Mouse (Mus musculus) neural tube, embryonic 15.5 days (tissue): ENCODE results near the gene Lpin2. TPM values are rescaled to one million over a fixed set of nuclear protein-coding genes. Genes with fewer than 3 reads are reported as not detected.

Experiments used
- ATAC-seq: fragments of 200-750 bp; cut with Nextera tagmentation; 2 replicates; pipeline ENCODE4 v1.8.0; 2017; ENCODE audit warnings: mild to moderate bottlenecking, moderate TSS enrichment, moderate library complexity; ENCODE audit not compliant: low FRiP score
- H3K27ac ChIP-seq: fragments of 300-500 bp; sonication (generic); replicated peaks from 2 replicates; pipeline ENCODE4 v1.5.1; 2015; ENCODE audit warnings: mild to moderate bottlenecking, inconsistent platforms
- H3K27me3 ChIP-seq: fragments of 300-500 bp; sonication (generic); replicated peaks from 2 replicates; pipeline ENCODE4 v1.6.1; 2015; ENCODE audit warnings: inconsistent platforms
- H3K36me3 ChIP-seq: fragments of 300-500 bp; sonication (generic); 2 replicates; pipeline ENCODE4 v1.6.1; 2015; ENCODE audit warnings: inconsistent platforms
- H3K4me1 ChIP-seq: fragments of 300-500 bp; sonication (generic); 2 replicates; pipeline ENCODE4 v1.6.1; 2015; ENCODE audit warnings: inconsistent platforms
- H3K4me2 ChIP-seq: fragments of 300-500 bp; sonication (generic); 2 replicates; pipeline ENCODE4 v1.6.1; 2015; ENCODE audit warnings: inconsistent platforms, mild to moderate bottlenecking, moderate library complexity
- H3K4me3 ChIP-seq: fragments of 300-500 bp; sonication (generic); replicated peaks from 2 replicates; pipeline ENCODE4 v1.5.1; 2015; ENCODE audit warnings: mild to moderate bottlenecking, inconsistent platforms
- H3K9ac ChIP-seq: fragments of 300-500 bp; sonication (generic); replicated peaks from 2 replicates; pipeline ENCODE4 v1.6.1; 2015; ENCODE audit warnings: mild to moderate bottlenecking, inconsistent platforms
- H3K9me3 ChIP-seq: fragments of 300-500 bp; sonication (generic); replicated peaks from 2 replicates; pipeline ENCODE4 v1.6.1; 2016; ENCODE audit warnings: inconsistent platforms
- WGBS: fragments of 180-500 bp; shearing (Covaris S2); methylation state at CpG from one replicate; pipeline ENCODE4 v1.1.7; 2015; ENCODE audit warnings: mixed read lengths; 5-methylcytosine and 5-hydroxymethylcytosine counted together
- polyA plus RNA-seq: library from polyadenylated mRNA; unstranded; fragments of >200 nt; fragmentation: Nextera tagmentation; extraction: Ambion mirVana; gene quantifications from 2 replicates; pipeline ENCODE4 v1.2.1, GENCODE M21; 2015

Lpin2 gene
- polyA plus RNA-seq: 42.3 and 42.6 TPM in 2 replicates

DNA sequence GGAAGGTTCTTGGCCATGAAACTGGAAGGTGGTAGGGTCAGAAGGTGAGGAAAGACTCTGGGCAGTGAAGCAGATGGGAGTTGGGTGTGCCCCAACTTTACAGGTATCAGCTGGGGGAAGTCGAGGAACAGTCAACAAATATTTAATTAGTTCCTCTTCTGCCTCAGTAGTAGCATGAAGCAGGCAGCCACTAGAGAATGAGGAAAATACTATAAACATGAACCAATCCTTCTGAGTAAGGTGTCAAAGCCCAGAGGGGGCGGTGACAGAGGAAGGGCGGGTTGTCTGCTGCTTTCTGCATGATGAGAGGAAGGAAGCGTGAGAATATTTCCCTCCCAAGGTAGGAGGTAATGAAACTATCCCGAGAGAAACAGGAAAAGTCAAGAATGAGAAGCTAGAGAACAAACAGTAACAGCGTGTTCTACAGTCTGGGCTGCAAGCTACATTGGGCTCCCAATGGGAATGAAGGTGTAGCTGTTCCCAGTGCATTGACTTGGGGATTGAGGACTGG is at the start of gene Lpin2:
Gene Lpin2, plus strand, starts transcription at position 350 of the 511 bp plus-strand sequence.
- Histone ChIP-seq H3K36me3 (no peaks in the 10 kb centered on the region), H3K27ac (peak within 1 kb of the TSS; percentile 93), H3K4me1 (peaks cover 25% of the 10 kb centered on the region), H3K9ac (peak within 1 kb of the TSS; percentile 86), H3K27me3 (no peaks in the 10 kb centered on the region), H3K9me3 (no peaks in the 10 kb centered on the region), H3K4me2 (peak within 1 kb of the TSS; percentile 92), H3K4me3 (peak within 1 kb of the TSS; percentile 85)
- 23% methylated on average over 6 of the region's 6 CpGs for WGBS
- ATAC-seq: no peak

DNA sequence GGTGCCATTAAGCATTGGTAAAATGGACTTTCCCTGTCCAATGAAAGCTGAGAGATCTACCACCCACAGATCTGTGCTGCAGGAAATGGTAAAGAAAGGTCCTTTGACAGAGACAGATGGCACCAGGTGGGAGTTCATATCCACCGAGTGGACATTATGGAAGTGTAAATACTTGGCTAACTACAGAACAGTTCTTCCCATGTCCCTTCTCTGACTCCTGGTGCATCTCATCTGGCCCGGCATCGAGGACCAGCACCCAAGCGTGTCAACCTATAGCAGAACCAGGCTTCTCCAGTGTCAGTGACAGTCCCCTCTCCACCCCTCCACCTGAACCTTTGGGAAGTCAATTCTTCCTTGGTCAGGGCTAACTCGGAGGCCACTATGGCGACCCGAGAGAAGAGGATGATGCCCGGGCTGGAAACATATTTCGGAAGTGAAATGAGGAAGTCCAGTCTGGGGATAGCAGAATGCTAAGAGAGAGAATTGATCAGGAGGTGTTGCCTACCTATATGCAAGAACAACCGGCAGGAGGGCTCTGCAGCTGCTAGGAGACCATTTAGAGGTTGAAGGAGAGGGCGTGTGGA is 49.4 kb upstream of the Lpin2 start:
- H3K9me3 ChIP-seq: no peaks in the 10 kb centered on the region
- no peak overlapping the region for H3K4me2 ChIP-seq
- no peak overlapping the region for H3K4me3 ChIP-seq
- no peaks in the 10 kb centered on the region for H3K36me3 ChIP-seq
- no peak overlapping the region for H3K9ac ChIP-seq
- 92% methylated on average over 11 of the region's 11 CpGs for WGBS
- H3K27me3 ChIP-seq: no peaks in the 10 kb centered on the region
- H3K4me1 ChIP-seq: 0 out of 2 replicates have a peak, but pooled peaks cover 6% of the 10 kb centered on the region
- H3K27ac ChIP-seq: no peak overlapping the region
- no peak for ATAC-seq

DNA sequence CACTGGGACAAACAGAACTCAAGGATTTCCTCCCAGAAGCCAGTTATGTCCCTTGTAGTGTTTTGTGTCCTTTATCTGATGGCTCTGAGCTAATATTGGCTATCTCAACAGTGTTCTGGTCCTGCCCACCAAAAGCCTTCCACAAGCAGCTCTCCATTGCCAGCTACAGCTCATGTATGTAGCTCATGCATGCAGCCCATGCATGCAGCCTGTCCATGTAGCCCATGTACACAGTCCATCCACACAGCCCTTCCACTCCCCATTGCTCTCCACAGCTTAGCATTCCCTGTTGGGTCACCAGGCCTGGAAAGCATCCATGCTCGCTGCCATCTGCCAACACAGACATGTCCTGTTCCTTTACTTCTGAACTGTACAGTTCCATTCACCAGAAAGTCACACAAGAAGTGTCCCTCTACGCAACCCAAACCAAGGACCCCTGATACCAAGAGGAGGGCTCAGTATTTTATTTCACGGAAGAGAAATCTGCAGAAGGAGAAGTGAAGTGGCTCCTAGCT is 47.9 kb upstream of the Lpin2 start:
- Histone ChIP-seq H3K27me3 (no peaks in the 10 kb centered on the region), H3K4me3 (no peak overlapping the region), H3K4me2 (no peak overlapping the region), H3K9me3 (no peaks in the 10 kb centered on the region), H3K9ac (no peak overlapping the region), H3K4me1 (peaks cover 9% of the 10 kb centered on the region; the same call in 1 of the 2 replicates), H3K36me3 (no peaks in the 10 kb centered on the region), H3K27ac (no peak overlapping the region)
- WGBS: 87% methylated on average over 3 of the region's 3 CpGs
- no peak for ATAC-seq

DNA sequence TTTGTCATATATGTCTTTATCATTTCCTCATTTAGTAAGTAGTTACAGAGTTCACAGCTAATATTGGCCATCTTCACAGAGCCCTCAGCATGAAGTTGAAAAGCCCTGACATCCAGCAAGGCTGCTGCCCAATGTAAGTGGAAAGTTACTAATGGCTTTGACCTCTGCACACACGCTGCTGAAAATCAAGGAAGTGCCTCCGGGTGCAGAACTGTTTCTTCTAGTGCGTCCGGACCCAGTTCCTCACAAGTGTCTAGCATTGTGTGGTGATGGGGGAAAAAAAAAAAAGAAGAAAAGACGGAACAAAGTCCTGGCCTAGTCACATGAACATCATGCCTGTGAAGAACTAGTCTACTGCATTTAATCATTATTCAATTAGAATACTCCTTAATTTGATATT is 47.3 kb upstream of the Lpin2 start:
- Histone ChIP-seq H3K9ac (no peak overlapping the region), H3K27me3 (no peaks in the 10 kb centered on the region), H3K9me3 (no peaks in the 10 kb centered on the region), H3K4me3 (no peak overlapping the region), H3K36me3 (no peaks in the 10 kb centered on the region), H3K27ac (no peak overlapping the region), H3K4me2 (no peak overlapping the region), H3K4me1 (peaks cover 4% of the 10 kb centered on the region; the same call in 1 of the 2 replicates)
- ATAC-seq: no peak
- 80% methylated on average over 5 of the region's 5 CpGs for WGBS

DNA sequence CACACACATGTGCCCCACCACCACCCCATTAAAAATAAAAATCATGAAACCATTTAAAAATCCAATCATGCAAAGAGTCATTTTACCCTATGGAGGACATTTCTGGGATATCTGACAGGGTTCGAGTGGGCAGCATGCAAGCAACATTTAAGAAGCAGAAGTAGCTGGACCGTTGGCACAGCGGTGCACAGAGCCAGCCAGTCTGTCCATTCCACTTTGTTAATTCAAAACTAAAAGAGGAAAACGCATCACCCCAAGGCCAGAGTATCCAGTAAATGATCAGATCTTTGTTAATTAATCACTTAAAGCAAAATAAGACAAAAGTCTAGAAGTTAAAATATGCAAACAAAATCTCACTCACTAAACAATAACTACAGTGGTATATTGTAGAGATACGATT is 46.5 kb upstream of the Lpin2 start:
- no peak overlapping the region for H3K4me2 ChIP-seq
- H3K27me3 ChIP-seq: no peaks in the 10 kb centered on the region
- H3K9ac ChIP-seq: no peak overlapping the region
- no peak overlapping the region for H3K4me3 ChIP-seq
- WGBS: 92% methylated on average over 5 of the region's 5 CpGs
- H3K4me1 ChIP-seq: peaks cover 4% of the 10 kb centered on the region; the same call in 1 of the 2 replicates
- H3K27ac ChIP-seq: no peak overlapping the region
- no peaks in the 10 kb centered on the region for H3K9me3 ChIP-seq
- no peaks in the 10 kb centered on the region for H3K36me3 ChIP-seq
- ATAC-seq: no peak

DNA sequence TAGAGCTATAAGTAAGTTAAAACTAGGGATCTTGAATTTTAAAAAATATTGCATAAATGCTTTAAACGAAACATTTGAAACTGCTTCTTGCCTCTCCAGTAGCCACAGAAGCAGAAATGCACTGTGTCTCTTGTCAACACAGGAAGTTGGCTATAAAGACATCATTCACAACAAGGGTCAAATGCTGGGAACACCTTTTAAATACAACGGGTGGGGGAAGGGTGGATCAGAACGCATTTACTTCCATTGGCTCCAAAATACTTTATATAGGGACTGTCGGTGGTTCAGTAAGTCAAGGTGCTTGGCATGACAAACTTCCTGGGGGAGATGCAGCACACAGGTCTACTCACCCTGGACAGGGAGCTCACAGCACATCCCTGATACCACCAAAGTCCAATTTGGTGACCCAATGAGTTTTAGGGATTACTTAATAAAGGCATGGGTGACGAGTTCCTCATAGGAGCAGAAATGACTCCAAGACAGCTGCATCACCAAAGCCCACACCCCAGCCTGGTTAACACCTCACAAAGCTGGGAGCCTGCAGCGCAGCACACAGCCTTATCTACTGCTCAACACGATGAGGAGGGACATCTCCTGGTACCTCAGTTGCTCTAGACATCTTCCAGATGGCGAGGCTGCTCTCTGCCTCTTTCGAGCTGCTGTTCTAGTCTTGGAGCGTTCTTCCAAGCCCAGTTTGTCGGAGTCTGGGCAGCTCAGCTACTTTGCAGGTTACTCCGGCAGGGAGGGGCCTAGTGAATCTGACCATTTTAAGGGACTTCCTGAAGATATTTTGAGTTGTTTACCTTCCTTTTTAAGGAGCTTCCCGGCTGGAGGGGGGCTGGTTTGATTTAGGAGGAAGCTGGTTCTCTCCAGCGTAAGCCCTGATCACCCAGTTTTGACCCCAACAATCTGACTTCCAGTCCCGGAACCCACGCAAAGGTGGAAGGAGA is 45.7 kb upstream of the Lpin2 start:
- no peak overlapping the region for H3K4me3 ChIP-seq
- H3K27ac ChIP-seq: no peak overlapping the region
- ATAC-seq: no peak
- H3K9ac ChIP-seq: no peak overlapping the region
- H3K9me3 ChIP-seq: no peaks in the 10 kb centered on the region
- WGBS: 84% methylated on average over 16 of the region's 16 CpGs
- H3K4me1 ChIP-seq: peaks cover 4% of the 10 kb centered on the region; the same call in 1 of the 2 replicates
- no peaks in the 10 kb centered on the region for H3K27me3 ChIP-seq
- no peak overlapping the region for H3K4me2 ChIP-seq
- H3K36me3 ChIP-seq: no peaks in the 10 kb centered on the region

DNA sequence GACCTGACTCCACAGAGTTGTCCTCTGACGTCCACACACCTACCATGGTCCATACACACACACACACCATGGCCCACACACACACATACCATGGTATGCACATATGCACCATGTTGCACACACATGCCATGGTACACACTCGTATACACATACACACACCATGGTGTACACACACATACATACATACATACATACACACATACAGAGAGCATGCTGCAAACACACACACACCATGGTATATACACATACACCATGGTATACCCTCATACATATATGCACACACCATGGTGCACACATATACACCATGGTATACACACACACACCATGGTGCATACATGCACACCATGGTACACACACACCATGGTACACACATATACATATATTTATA is 45.0 kb upstream of the Lpin2 start:
- no peaks in the 10 kb centered on the region for H3K36me3 ChIP-seq
- no peak overlapping the region for H3K4me3 ChIP-seq
- WGBS: 89% methylated on average over 2 of the region's 2 CpGs
- no peak overlapping the region for H3K4me2 ChIP-seq
- peaks cover 4% of the 10 kb centered on the region; the same call in 1 of the 2 replicates for H3K4me1 ChIP-seq
- no peaks in the 10 kb centered on the region for H3K27me3 ChIP-seq
- no peak overlapping the region for H3K27ac ChIP-seq
- ATAC-seq: no peak
- no peak overlapping the region for H3K9ac ChIP-seq
- no peaks in the 10 kb centered on the region for H3K9me3 ChIP-seq

DNA sequence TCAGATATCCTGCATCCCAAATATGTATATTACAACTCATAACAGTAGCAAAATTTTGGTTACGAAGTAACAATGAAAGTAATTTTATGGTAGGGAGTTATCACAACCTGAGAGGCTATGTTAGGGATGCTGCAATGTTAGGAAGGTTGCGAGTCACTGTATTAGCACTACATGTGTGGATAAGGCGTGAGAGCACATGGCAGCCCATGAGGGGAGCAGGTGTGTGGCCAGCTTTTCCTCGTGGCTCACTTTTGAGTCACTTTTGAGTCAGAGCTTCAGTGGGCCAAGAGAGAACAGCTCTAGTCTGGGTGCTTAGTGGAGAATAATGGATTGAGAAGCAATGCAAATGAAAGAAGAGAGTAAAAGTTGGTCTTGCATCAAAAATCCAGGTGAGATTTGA is 40.3 kb upstream of the Lpin2 start:
- WGBS: 86% methylated on average over 4 of the region's 4 CpGs
- H3K9me3 ChIP-seq: no peaks in the 10 kb centered on the region
- no peak for ATAC-seq
- H3K4me2 ChIP-seq: no peak overlapping the region
- no peak overlapping the region for H3K27ac ChIP-seq
- no peaks in the 10 kb centered on the region for H3K27me3 ChIP-seq
- H3K4me1 ChIP-seq: peaks cover 4% of the 10 kb centered on the region; the same call in 1 of the 2 replicates
- H3K4me3 ChIP-seq: no peak overlapping the region
- no peak overlapping the region for H3K9ac ChIP-seq
- no peaks in the 10 kb centered on the region for H3K36me3 ChIP-seq

DNA sequence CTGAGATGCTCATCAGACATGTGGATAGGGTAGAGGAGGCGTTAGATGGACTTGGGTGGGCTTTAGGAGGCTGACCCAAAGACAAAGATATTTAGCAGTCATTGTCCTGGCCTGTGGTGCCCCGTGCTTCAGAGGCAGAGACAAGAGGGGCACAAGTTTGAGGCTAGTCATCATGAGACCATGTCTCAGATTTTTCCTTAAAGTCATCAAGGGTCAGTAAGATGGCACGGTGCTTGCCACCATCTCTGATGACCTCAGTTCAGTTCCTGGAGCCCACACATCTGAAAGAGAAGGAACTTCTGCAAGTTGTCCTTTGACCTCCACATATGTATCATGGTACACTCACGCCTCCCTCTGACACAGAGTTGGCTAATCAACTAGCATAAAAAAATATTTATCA is 39.2 kb upstream of the Lpin2 start:
- Histone ChIP-seq H3K27ac (no peak overlapping the region), H3K9ac (no peak overlapping the region), H3K4me2 (no peak overlapping the region), H3K9me3 (no peaks in the 10 kb centered on the region), H3K36me3 (no peaks in the 10 kb centered on the region), H3K4me1 (peaks cover 4% of the 10 kb centered on the region; the same call in 1 of the 2 replicates), H3K27me3 (no peaks in the 10 kb centered on the region), H3K4me3 (no peak overlapping the region)
- ATAC-seq: no peak
- 83% methylated on average over 4 of the region's 4 CpGs for WGBS

DNA sequence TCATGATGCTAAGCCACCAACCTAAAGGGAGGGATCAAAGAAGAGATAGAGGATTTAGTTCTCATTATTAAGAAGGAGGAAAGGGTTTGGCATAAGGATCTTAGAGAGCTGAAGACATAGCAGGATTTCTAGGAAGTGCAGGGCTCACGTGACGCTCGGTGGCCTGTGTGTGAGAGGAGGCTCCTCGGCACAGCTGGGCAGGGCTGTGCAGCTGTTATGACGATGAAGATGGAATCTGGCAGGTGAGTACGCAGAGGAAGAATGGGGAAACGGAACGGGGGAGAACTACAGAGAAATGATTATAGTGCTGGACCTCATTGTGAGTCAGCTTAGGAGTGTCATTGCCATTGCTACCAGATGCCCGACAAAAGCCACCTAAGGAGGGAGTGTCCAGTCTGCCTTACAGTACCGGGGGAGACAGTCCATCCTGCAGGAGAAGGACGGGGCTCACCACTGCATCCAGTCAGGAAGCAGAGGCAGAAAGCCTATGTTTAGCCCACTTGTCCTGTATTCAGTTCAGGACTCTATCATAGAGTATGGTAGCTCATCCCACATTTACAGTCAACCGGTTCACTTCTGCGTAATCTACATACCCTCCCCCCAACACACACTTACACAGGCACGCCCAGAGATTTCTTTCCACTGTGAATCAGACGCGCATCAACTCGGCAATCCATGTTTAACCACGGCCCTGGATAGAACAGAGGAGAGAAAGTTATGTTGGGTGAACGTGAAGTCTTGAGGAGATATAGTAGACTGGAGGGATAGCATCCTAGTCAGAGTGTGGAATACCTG is 37.8 kb upstream of the Lpin2 start:
- Histone ChIP-seq H3K9ac (no peak overlapping the region), H3K27ac (no peak overlapping the region), H3K27me3 (no peaks in the 10 kb centered on the region), H3K4me2 (no peak overlapping the region), H3K4me3 (no peak overlapping the region), H3K4me1 (no peaks in the 10 kb centered on the region), H3K36me3 (no peaks in the 10 kb centered on the region), H3K9me3 (0 out of 2 replicates have a peak, but pooled peaks cover 3% of the 10 kb centered on the region)
- no peak for ATAC-seq
- 89% methylated on average over 19 of the region's 19 CpGs for WGBS
